Mouse (Mus musculus): ENCODE measurements around the gene Fgfbp3.
"Not testable (repeated sequence)": the region's sequence is repeated elsewhere in the genome, so short reads cannot be mapped to it uniquely, and the experiment has no call there.

Gene Fgfbp3

GRCm38 (mm10) chr19:36910424-36911045, 8.9 kb downstream of the Fgfbp3 start:
- no peak for DNase-seq (ENCODE audit: inconsistent age in 2 of 2, low spot score in 1 of 2)

- DNase-seq (ENCODE audit: inconsistent age in 2 of 2, low spot score in 1 of 2), result peak; percentile 52 to 83
Measured at GRCm38 (mm10) chr19:36909676-36910292, 9.6 kb downstream of the Fgfbp3 start.

GRCm38 (mm10) chr19:36909150-36909549, 10.3 kb downstream of the Fgfbp3 start:
- DNase-seq (ENCODE audit: inconsistent age in 2 of 2, low spot score in 1 of 2), result no peak

- peak; percentile 49 to 82 for DNase-seq (ENCODE audit: inconsistent age in 2 of 2, low spot score in 1 of 2)
Measured at GRCm38 (mm10) chr19:36904211-36905007, 15.0 kb downstream of the Fgfbp3 start.

- no peak for DNase-seq (ENCODE audit: inconsistent age in 2 of 2, low spot score in 1 of 2)
Measured at GRCm38 (mm10) chr19:36903377-36903776, 16.0 kb downstream of the Fgfbp3 start.

- peak; percentile 31 to 69 for DNase-seq (ENCODE audit: inconsistent age in 2 of 2, low spot score in 1 of 2)
Measured at GRCm38 (mm10) chr19:36897778-36898177, 21.6 kb downstream of the Fgfbp3 start.

GRCm38 (mm10) chr19:36896791-36897569, 22.4 kb downstream of the Fgfbp3 start:
- no peak for DNase-seq (ENCODE audit: inconsistent age in 2 of 2, low spot score in 1 of 2)

- DNase-seq (ENCODE audit: inconsistent age in 2 of 2, low spot score in 1 of 2), result no peak
Measured at GRCm38 (mm10) chr19:36891746-36892145, 27.7 kb downstream of the Fgfbp3 start.

GRCm38 (mm10) chr19:36887706-36888105, 31.7 kb downstream of the Fgfbp3 start:
- DNase-seq (ENCODE audit: inconsistent age in 2 of 2, low spot score in 1 of 2), result no peak

GRCm38 (mm10) chr19:36886316-36886715, 33.1 kb downstream of the Fgfbp3 start:
- no peak for DNase-seq (ENCODE audit: inconsistent age in 2 of 2, low spot score in 1 of 2)

- DNase-seq (ENCODE audit: inconsistent age in 2 of 2, low spot score in 1 of 2), result peak in 1 of 2 experiments; percentile 50
Measured at GRCm38 (mm10) chr19:36883119-36883518, 36.3 kb downstream of the Fgfbp3 start.

- no peak for DNase-seq (ENCODE audit: inconsistent age in 2 of 2, low spot score in 1 of 2)
Measured at GRCm38 (mm10) chr19:36878743-36879495, 40.5 kb downstream of the Fgfbp3 start.

- no peak for DNase-seq (ENCODE audit: inconsistent age in 2 of 2, low spot score in 1 of 2)
Measured at GRCm38 (mm10) chr19:36877329-36877728, 42.1 kb downstream of the Fgfbp3 start.

- DNase-seq (ENCODE audit: inconsistent age in 2 of 2, low spot score in 1 of 2), result no peak
Measured at GRCm38 (mm10) chr19:36874651-36875050, 44.8 kb downstream of the Fgfbp3 start.

GRCm38 (mm10) chr19:36868675-36869074, 50.7 kb downstream of the Fgfbp3 start:
- DNase-seq (ENCODE audit: inconsistent age in 2 of 2, low spot score in 1 of 2), result not testable (repeated sequence)

Measured in adrenal gland, adult (tissue).